Mouse (Mus musculus) liver, embryonic 14.5 days (tissue): ENCODE data around the gene Stau1.

Experiments used
- CTCF ChIP-seq: IDR thresholded peaks from 2 replicates; pipeline ENCODE4 v1.5.1; 2016; ENCODE audit warnings: antibody characterized with exemption, low read depth, control low read depth
- EP300 ChIP-seq: IDR thresholded peaks from 2 replicates; pipeline ENCODE4 v1.6.1; 2016; ENCODE audit warnings: antibody characterized with exemption, low read depth

GRCm38 (mm10) chr2:166905711-166906522 is 90.2 kb downstream of the Stau1 start, which contains the start of gene Cse1l:
- TF ChIP-seq CTCF (no peak), EP300 (no peak)
